Mouse (Mus musculus): ENCODE data around the gene Neurl1b. TPM values are rescaled to one million over a fixed set of nuclear protein-coding genes. Genes with fewer than 3 reads are reported as not detected.

Gene Neurl1b
- polyA plus RNA-seq, 1 experiment from 2014 or later = 0.07 TPM

- no peak overlapping the region for H3K9ac ChIP-seq (ENCODE audit: low read depth, low read length)
- no peak overlapping the region for H3K27ac ChIP-seq (ENCODE audit: low read length)
- no peaks in the 10 kb centered on the region for H3K36me3 ChIP-seq (ENCODE audit: control insufficient read depth, insufficient read depth)
- H3K4me2 ChIP-seq (ENCODE audit: low read depth, low read length) = no peak overlapping the region
- H3K4me1 ChIP-seq (ENCODE audit: control insufficient read depth, low read depth, low read length) = no peaks in the 10 kb centered on the region
- ATAC-seq (ENCODE audit: low read depth) = no peak
- no peak overlapping the region for H3K4me3 ChIP-seq (ENCODE audit: low read depth, low read length)
- peaks cover 33% of the 10 kb centered on the region for H3K27me3 ChIP-seq (ENCODE audit: control insufficient read depth, insufficient read depth, low read depth, low read length)
- H3K9me3 ChIP-seq (replicated peaks; ENCODE audit: control insufficient read depth, low read length) = no peaks in the 10 kb centered on the region
- 60% methylated on average over 14 of the region's 14 CpGs for WGBS (ENCODE audit: insufficient replicate concordance)
These were observed 22.6 kb downstream of the Neurl1b start for GRCm38 (mm10) chr17:26437089-26437815.

GRCm38 (mm10) chr17:26439001-26439400, 24.4 kb downstream of the Neurl1b start:
- Histone ChIP-seq H3K27ac (ENCODE audit: low read length) (no peak overlapping the region), H3K27me3 (ENCODE audit: control insufficient read depth, insufficient read depth, low read depth, low read length) (peaks cover 33% of the 10 kb centered on the region), H3K4me2 (ENCODE audit: low read depth, low read length) (peak overlapping the region; percentile 26; the same call in 1 of the 2 replicates), H3K4me3 (ENCODE audit: low read depth, low read length) (peak overlapping the region; percentile 17; the same call in 1 of the 2 replicates), H3K36me3 (ENCODE audit: control insufficient read depth, insufficient read depth) (no peaks in the 10 kb centered on the region), H3K9me3 (replicated peaks; ENCODE audit: control insufficient read depth, low read length) (no peaks in the 10 kb centered on the region), H3K4me1 (ENCODE audit: control insufficient read depth, low read depth, low read length) (no peaks in the 10 kb centered on the region), H3K9ac (ENCODE audit: low read depth, low read length) (no peak overlapping the region)
- ATAC-seq (ENCODE audit: low read depth) = no peak
- 15% methylated on average over 50 of the region's 52 CpGs for WGBS (ENCODE audit: insufficient replicate concordance)

- H3K27me3 ChIP-seq (ENCODE audit: control insufficient read depth, insufficient read depth, low read depth, low read length) = peaks cover 33% of the 10 kb centered on the region
- no peak overlapping the region for H3K4me2 ChIP-seq (ENCODE audit: low read depth, low read length)
- no peak overlapping the region for H3K9ac ChIP-seq (ENCODE audit: low read depth, low read length)
These were observed 26.4 kb downstream of the Neurl1b start for GRCm38 (mm10) chr17:26441024-26441423.

GRCm38 (mm10) chr17:26442197-26442596, 27.6 kb downstream of the Neurl1b start:
- H3K27me3 ChIP-seq (ENCODE audit: control insufficient read depth, insufficient read depth, low read depth, low read length) = peaks cover 33% of the 10 kb centered on the region
- no peak for ATAC-seq (ENCODE audit: low read depth)
- H3K9ac ChIP-seq (ENCODE audit: low read depth, low read length) = no peak overlapping the region
- H3K4me3 ChIP-seq (ENCODE audit: low read depth, low read length) = no peak overlapping the region
- H3K4me2 ChIP-seq (ENCODE audit: low read depth, low read length) = no peak overlapping the region
- H3K4me1 ChIP-seq (ENCODE audit: control insufficient read depth, low read depth, low read length) = no peaks in the 10 kb centered on the region
- H3K9me3 ChIP-seq (replicated peaks; ENCODE audit: control insufficient read depth, low read length) = no peaks in the 10 kb centered on the region
- H3K27ac ChIP-seq (ENCODE audit: low read length) = no peak overlapping the region
- H3K36me3 ChIP-seq (ENCODE audit: control insufficient read depth, insufficient read depth) = no peaks in the 10 kb centered on the region
- WGBS (ENCODE audit: insufficient replicate concordance) = 77% methylated on average over 6 of the region's 6 CpGs

More at GRCm38 (mm10) chr17:26441024-26441423, 26.4 kb downstream of the Neurl1b start:
- Histone ChIP-seq H3K9me3 (replicated peaks; ENCODE audit: control insufficient read depth, low read length) (no peaks in the 10 kb centered on the region), H3K4me1 (ENCODE audit: control insufficient read depth, low read depth, low read length) (no peaks in the 10 kb centered on the region), H3K36me3 (ENCODE audit: control insufficient read depth, insufficient read depth) (no peaks in the 10 kb centered on the region), H3K4me3 (ENCODE audit: low read depth, low read length) (no peak overlapping the region), H3K27ac (ENCODE audit: low read length) (no peak overlapping the region)
- 67% methylated on average over 10 of the region's 10 CpGs for WGBS (ENCODE audit: insufficient replicate concordance)
- no peak for ATAC-seq (ENCODE audit: low read depth)

- H3K9ac ChIP-seq (ENCODE audit: low read depth, low read length) = no peak overlapping the region
- no peaks in the 10 kb centered on the region for H3K9me3 ChIP-seq (replicated peaks; ENCODE audit: control insufficient read depth, low read length)
- no peak overlapping the region for H3K4me2 ChIP-seq (ENCODE audit: low read depth, low read length)
- H3K27me3 ChIP-seq (ENCODE audit: control insufficient read depth, insufficient read depth, low read depth, low read length) = peaks cover 18% of the 10 kb centered on the region
- H3K36me3 ChIP-seq (ENCODE audit: control insufficient read depth, insufficient read depth) = no peaks in the 10 kb centered on the region
- 47% methylated on average over 4 of the region's 4 CpGs for WGBS (ENCODE audit: insufficient replicate concordance)
- no peak overlapping the region for H3K4me3 ChIP-seq (ENCODE audit: low read depth, low read length)
- no peak overlapping the region for H3K27ac ChIP-seq (ENCODE audit: low read length)
- no peaks in the 10 kb centered on the region for H3K4me1 ChIP-seq (ENCODE audit: control insufficient read depth, low read depth, low read length)
- ATAC-seq (ENCODE audit: low read depth) = no peak
These were observed 29.2 kb downstream of the Neurl1b start for GRCm38 (mm10) chr17:26443865-26444264.

- 58% methylated on average over 3 of the region's 3 CpGs for WGBS (ENCODE audit: insufficient replicate concordance)
- H3K4me2 ChIP-seq (ENCODE audit: low read depth, low read length) = no peak overlapping the region
- no peak overlapping the region for H3K9ac ChIP-seq (ENCODE audit: low read depth, low read length)
- H3K4me1 ChIP-seq (ENCODE audit: control insufficient read depth, low read depth, low read length) = no peaks in the 10 kb centered on the region
- ATAC-seq (ENCODE audit: low read depth) = no peak
- no peaks in the 10 kb centered on the region for H3K27me3 ChIP-seq (ENCODE audit: control insufficient read depth, insufficient read depth, low read depth, low read length)
- no peak overlapping the region for H3K27ac ChIP-seq (ENCODE audit: low read length)
- no peaks in the 10 kb centered on the region for H3K9me3 ChIP-seq (replicated peaks; ENCODE audit: control insufficient read depth, low read length)
- H3K4me3 ChIP-seq (ENCODE audit: low read depth, low read length) = no peak overlapping the region
- no peaks in the 10 kb centered on the region for H3K36me3 ChIP-seq (ENCODE audit: control insufficient read depth, insufficient read depth)
These were observed 34.8 kb downstream of the Neurl1b start for GRCm38 (mm10) chr17:26449472-26449871.

DNA sequence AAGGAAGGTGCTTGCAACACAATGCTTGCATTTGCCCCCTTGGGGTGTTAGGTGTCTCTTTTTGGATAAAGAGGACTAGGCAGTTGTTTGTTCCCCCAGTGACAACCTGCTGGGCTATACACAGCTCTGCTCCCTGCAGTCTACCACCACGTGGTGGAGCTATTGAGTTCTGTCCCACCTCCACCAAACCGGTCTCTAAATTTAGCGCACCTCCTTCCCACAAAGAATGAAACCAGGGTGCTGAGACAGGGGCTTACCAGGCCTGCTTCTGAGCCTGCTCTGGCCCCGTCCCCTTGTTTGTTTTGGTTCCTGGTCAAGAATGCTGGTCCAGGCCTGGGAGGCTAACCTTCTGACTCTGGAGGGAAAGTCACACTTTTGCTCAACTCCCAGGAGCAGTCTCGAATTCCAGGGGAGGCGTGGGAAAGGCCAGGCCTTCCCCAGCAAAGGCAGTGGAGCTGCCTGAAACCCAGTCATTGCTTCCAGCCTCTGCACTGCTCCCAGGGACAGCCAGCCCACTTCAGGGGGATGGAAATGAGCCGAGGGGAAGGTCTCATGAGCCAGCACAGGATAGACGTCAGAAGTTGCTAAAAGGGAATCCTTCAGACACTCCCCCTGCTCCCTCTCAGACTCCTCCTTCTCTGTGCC, 37.1 kb downstream of the Neurl1b start:
- no peak for ATAC-seq (ENCODE audit: low read depth)
- no peak overlapping the region for H3K4me3 ChIP-seq (ENCODE audit: low read depth, low read length)
- no peaks in the 10 kb centered on the region for H3K36me3 ChIP-seq (ENCODE audit: control insufficient read depth, insufficient read depth)
- H3K27ac ChIP-seq (ENCODE audit: low read length) = no peak overlapping the region
- WGBS (ENCODE audit: insufficient replicate concordance) = 34% methylated on average over 8 of the region's 8 CpGs
- H3K9me3 ChIP-seq (replicated peaks; ENCODE audit: control insufficient read depth, low read length) = no peaks in the 10 kb centered on the region
- no peaks in the 10 kb centered on the region for H3K4me1 ChIP-seq (ENCODE audit: control insufficient read depth, low read depth, low read length)
- H3K9ac ChIP-seq (ENCODE audit: low read depth, low read length) = no peak overlapping the region
- H3K27me3 ChIP-seq (ENCODE audit: control insufficient read depth, insufficient read depth, low read depth, low read length) = no peaks in the 10 kb centered on the region
- H3K4me2 ChIP-seq (ENCODE audit: low read depth, low read length) = no peak overlapping the region

DNA sequence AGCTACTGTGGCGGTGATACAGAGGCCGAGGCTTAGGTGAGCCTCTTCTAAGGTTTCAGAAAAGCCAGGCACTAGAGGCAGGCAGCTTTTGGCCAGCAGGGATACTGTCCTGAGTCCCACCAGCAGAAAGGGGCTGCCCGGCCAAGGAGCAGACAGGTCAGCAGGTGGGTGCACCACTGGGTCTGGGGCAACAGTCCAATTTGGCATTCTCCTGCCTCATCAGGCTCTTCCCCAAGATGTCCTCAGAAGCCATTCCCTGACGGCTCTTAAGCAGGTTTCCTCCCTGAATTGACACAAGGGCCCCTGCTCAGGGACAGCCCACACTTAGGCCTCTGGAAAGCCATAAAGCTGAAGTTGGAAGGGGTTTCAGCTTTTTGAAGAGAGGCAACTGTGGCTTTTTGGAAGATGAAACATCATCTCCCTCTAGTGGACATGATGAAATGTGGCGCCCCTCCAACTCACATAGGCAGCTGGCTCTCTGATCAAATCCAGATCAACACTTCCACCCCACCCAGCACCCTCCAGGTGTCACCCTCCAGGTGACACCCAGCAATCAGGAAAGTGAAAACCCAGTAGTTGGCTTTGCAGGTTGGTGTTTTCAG, 37.8 kb downstream of the Neurl1b start:
- Histone ChIP-seq H3K4me1 (ENCODE audit: control insufficient read depth, low read depth, low read length) (no peaks in the 10 kb centered on the region), H3K27ac (ENCODE audit: low read length) (no peak overlapping the region), H3K36me3 (ENCODE audit: control insufficient read depth, insufficient read depth) (no peaks in the 10 kb centered on the region), H3K27me3 (ENCODE audit: control insufficient read depth, insufficient read depth, low read depth, low read length) (no peaks in the 10 kb centered on the region), H3K9me3 (replicated peaks; ENCODE audit: control insufficient read depth, low read length) (no peaks in the 10 kb centered on the region), H3K4me2 (ENCODE audit: low read depth, low read length) (no peak overlapping the region), H3K4me3 (ENCODE audit: low read depth, low read length) (no peak overlapping the region), H3K9ac (ENCODE audit: low read depth, low read length) (no peak overlapping the region)
- WGBS (ENCODE audit: insufficient replicate concordance) = 45% methylated on average over 5 of the region's 5 CpGs
- ATAC-seq (ENCODE audit: low read depth) = no peak

- no peak overlapping the region for H3K9ac ChIP-seq (ENCODE audit: low read depth, low read length)
- no peaks in the 10 kb centered on the region for H3K9me3 ChIP-seq (replicated peaks; ENCODE audit: control insufficient read depth, low read length)
- no peaks in the 10 kb centered on the region for H3K4me1 ChIP-seq (ENCODE audit: control insufficient read depth, low read depth, low read length)
- H3K27ac ChIP-seq (ENCODE audit: low read length) = no peak overlapping the region
- no peaks in the 10 kb centered on the region for H3K36me3 ChIP-seq (ENCODE audit: control insufficient read depth, insufficient read depth)
- no peaks in the 10 kb centered on the region for H3K27me3 ChIP-seq (ENCODE audit: control insufficient read depth, insufficient read depth, low read depth, low read length)
- no peak overlapping the region for H3K4me3 ChIP-seq (ENCODE audit: low read depth, low read length)
- ATAC-seq (ENCODE audit: low read depth) = peak; percentile 81
- 0 out of 2 replicates have a peak overlapping the region, but pooled peaks have one; percentile 12 for H3K4me2 ChIP-seq (ENCODE audit: low read depth, low read length)
These were observed 42.9 kb downstream of the Neurl1b start for GRCm38 (mm10) chr17:26457506-26457905.
